Mouse (Mus musculus) small intestine, adult 2 months (tissue): ENCODE measurements around the gene Cpe. TPM values are rescaled to one million over a fixed set of nuclear protein-coding genes. Genes with fewer than 3 reads are reported as not detected.

Experiments
- H3K27ac ChIP-seq: fragments of 200-500 bp; 2 replicates; pipeline ENCODE4 v1.5.1; 2012; ENCODE audit warnings: low read depth, low read length, control low read depth, inconsistent platforms; ENCODE audit not compliant: insufficient read depth
- H3K27me3 ChIP-seq: fragments of 200-500 bp; 2 replicates; pipeline ENCODE4 v1.6.1; 2012; ENCODE audit warnings: mild to moderate bottlenecking, moderate library complexity, low read length, inconsistent platforms; ENCODE audit not compliant: control insufficient read depth, insufficient read depth
- H3K36me3 ChIP-seq: fragments of 200-500 bp; 2 replicates; pipeline ENCODE4 v1.6.1; 2012; ENCODE audit warnings: mild to moderate bottlenecking, low read length, control low read depth, inconsistent platforms; ENCODE audit not compliant: control insufficient read depth, insufficient read depth
- H3K4me1 ChIP-seq: fragments of 200-500 bp; 2 replicates; pipeline ENCODE4 v1.6.1; 2012; ENCODE audit warnings: low read length, inconsistent platforms, mixed read lengths; ENCODE audit not compliant: control insufficient read depth, insufficient read depth, insufficient read length
- H3K4me3 ChIP-seq: fragments of 200-500 bp; 2 replicates; pipeline ENCODE4 v1.5.1; 2012; ENCODE audit warnings: low read depth, mild to moderate bottlenecking, control low read depth, inconsistent platforms, low read length, moderate library complexity
- CTCF ChIP-seq: fragments of 200-500 bp; IDR thresholded peaks from 2 replicates; pipeline ENCODE4 v1.5.1; 2012; ENCODE audit warnings: low read depth, mild to moderate bottlenecking, control low read depth, inconsistent platforms, low read length, moderate library complexity, mixed read lengths; ENCODE audit not compliant: insufficient replicate concordance, insufficient read length; ENCODE audit errors: extremely low read depth
- POLR2A ChIP-seq: fragments of 200-500 bp; IDR thresholded peaks from 2 replicates; pipeline ENCODE4 v1.6.1; 2012; ENCODE audit warnings: low read depth, mild to moderate bottlenecking, control low read depth, inconsistent platforms, low read length, moderate library complexity
- WGBS: fragments of 180-500 bp; shearing (Covaris S2); methylation state at CpG from one replicate; pipeline ENCODE4 v1.1.7; 2018; 5-methylcytosine and 5-hydroxymethylcytosine counted together
- polyA plus RNA-seq: library from polyadenylated mRNA; depleted of rRNA; stranded (reverse); fragments of >200 nt; gene quantifications from 2 replicates; pipeline ENCODE4 v1.2.3, GENCODE M21; 2012

Gene Cpe
- polyA plus RNA-seq, 1 experiment, result 24.5 TPM

GRCm38 (mm10) chr8:64620365-64621150 lies 72.3 kb downstream of the Cpe start:
- TF ChIP-seq CTCF, result no peak
- TF ChIP-seq POLR2A, result no peak
- 21% methylated on average over 7 of the region's 7 CpGs for WGBS

GRCm38 (mm10) chr8:64619661-64620060 lies 73.2 kb downstream of the Cpe start:
- WGBS, result 84% methylated on average over 8 of the region's 8 CpGs
- Histone ChIP-seq H3K27me3 (no peaks in the 10 kb centered on the region), H3K27ac (no peak overlapping the region), H3K36me3 (no peaks in the 10 kb centered on the region), H3K4me3 (no peak overlapping the region), H3K4me1 (peaks cover 2% of the 10 kb centered on the region; the same call in 1 of the 2 replicates)
- TF ChIP-seq POLR2A, result no peak
- TF ChIP-seq CTCF, result no peak

More at GRCm38 (mm10) chr8:64620365-64621150, 72.3 kb downstream of the Cpe start:
- H3K27ac ChIP-seq, result no peak overlapping the region
- H3K4me1 ChIP-seq, result peaks cover 2% of the 10 kb centered on the region; the same call in 1 of the 2 replicates
- H3K27me3 ChIP-seq, result no peaks in the 10 kb centered on the region
- no peak overlapping the region for H3K4me3 ChIP-seq
- H3K36me3 ChIP-seq, result no peaks in the 10 kb centered on the region

GRCm38 (mm10) chr8:64618618-64619017 lies 74.2 kb downstream of the Cpe start:
- 55% methylated on average over 11 of the region's 11 CpGs for WGBS
- Histone ChIP-seq H3K27ac (no peak overlapping the region), H3K36me3 (no peaks in the 10 kb centered on the region), H3K4me3 (no peak overlapping the region), H3K4me1 (peaks cover 2% of the 10 kb centered on the region; the same call in 1 of the 2 replicates), H3K27me3 (no peaks in the 10 kb centered on the region)
- no peak for TF ChIP-seq POLR2A
- peak; percentile 77; the same call in 1 of the 2 replicates for TF ChIP-seq CTCF

- 65% methylated on average over 3 of the region's 3 CpGs for WGBS
- Histone ChIP-seq H3K4me3 (no peak overlapping the region), H3K27ac (no peak overlapping the region), H3K27me3 (no peaks in the 10 kb centered on the region), H3K36me3 (no peaks in the 10 kb centered on the region), H3K4me1 (peaks cover 2% of the 10 kb centered on the region; the same call in 1 of the 2 replicates)
- TF ChIP-seq POLR2A (no peak), CTCF (no peak)
These were observed 76.3 kb downstream of the Cpe start for GRCm38 (mm10) chr8:64616566-64616965.

GRCm38 (mm10) chr8:64615459-64615858 lies 77.4 kb downstream of the Cpe start:
- no peaks in the 10 kb centered on the region for H3K4me1 ChIP-seq
- 56% methylated on average over 4 of the region's 4 CpGs for WGBS
- H3K27ac ChIP-seq, result no peak overlapping the region
- no peaks in the 10 kb centered on the region for H3K36me3 ChIP-seq
- TF ChIP-seq CTCF, result no peak
- TF ChIP-seq POLR2A, result no peak
- no peak overlapping the region for H3K4me3 ChIP-seq
- no peaks in the 10 kb centered on the region for H3K27me3 ChIP-seq

- no peak overlapping the region for H3K4me3 ChIP-seq
- no peak for TF ChIP-seq POLR2A
- no peak for TF ChIP-seq CTCF
- no peak overlapping the region for H3K27ac ChIP-seq
- no peaks in the 10 kb centered on the region for H3K36me3 ChIP-seq
- H3K4me1 ChIP-seq, result no peaks in the 10 kb centered on the region
- 76% methylated on average over 5 of the region's 5 CpGs for whole genome bisulfite sequencing
- H3K27me3 ChIP-seq, result no peaks in the 10 kb centered on the region
These were observed 79.2 kb downstream of the Cpe start for GRCm38 (mm10) chr8:64613663-64614062.

- no peaks in the 10 kb centered on the region for H3K36me3 ChIP-seq
- no peaks in the 10 kb centered on the region for H3K4me1 ChIP-seq
- H3K4me3 ChIP-seq, result no peak overlapping the region
- H3K27me3 ChIP-seq, result no peaks in the 10 kb centered on the region
- H3K27ac ChIP-seq, result no peak overlapping the region
- TF ChIP-seq POLR2A (no peak), CTCF (no peak)
- WGBS, result 69% methylated on average over 11 of the region's 11 CpGs
These were observed 81.5 kb downstream of the Cpe start for GRCm38 (mm10) chr8:64611210-64611974.
